Mouse (Mus musculus): Measurements from ENCODE around the gene Elovl6. TPM values are rescaled to one million over a fixed set of nuclear protein-coding genes. Genes with fewer than 3 reads are reported as not detected.

The Elovl6 gene
- polyA plus RNA-seq, 1 experiment from 2014 or later = 24.4 TPM

DNA sequence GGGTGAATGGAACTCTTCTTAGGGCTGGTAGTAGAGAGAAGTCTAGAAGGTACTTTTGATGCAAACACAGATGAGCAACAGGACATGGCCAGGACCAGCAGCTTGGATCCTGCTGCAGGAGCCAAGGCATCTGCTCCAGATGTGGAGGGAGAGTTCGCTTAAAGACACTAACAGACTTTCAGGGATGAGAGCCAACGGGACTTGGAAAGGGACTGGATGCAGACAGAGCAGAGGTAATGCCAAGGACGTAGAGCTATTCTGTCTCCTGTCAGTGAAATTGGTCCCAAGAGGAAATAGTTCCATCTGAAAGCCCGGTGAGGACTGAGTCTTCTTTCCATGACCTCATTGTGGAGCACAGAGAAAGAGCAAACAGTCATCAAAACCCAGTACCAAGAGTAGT, 95.1 kb downstream of the Elovl6 start:
- Histone ChIP-seq H3K36me3 (ENCODE audit: control insufficient read depth, insufficient read depth, low read length) (peaks cover 19% of the 10 kb centered on the region; the same call in 1 of the 2 replicates), H3K4me2 (ENCODE audit: low read length) (no peak overlapping the region), H3K4me1 (ENCODE audit: control insufficient read depth, insufficient read depth, low read length) (no peaks in the 10 kb centered on the region), H3K9me3 (replicated peaks; ENCODE audit: control insufficient read depth, low read length) (no peaks in the 10 kb centered on the region), H3K4me3 (ENCODE audit: low read depth, low read length) (no peak overlapping the region), H3K9ac (ENCODE audit: low read length) (no peak overlapping the region), H3K27me3 (replicated peaks; ENCODE audit: control insufficient read depth, insufficient read depth, low read length) (no peaks in the 10 kb centered on the region), H3K27ac (ENCODE audit: low read depth, low read length) (no peak overlapping the region)
- 91% methylated on average over 4 of the region's 4 CpGs for WGBS
- ATAC-seq (no peak), DNase-seq (ENCODE audit: low spot score) (no peak)

DNA sequence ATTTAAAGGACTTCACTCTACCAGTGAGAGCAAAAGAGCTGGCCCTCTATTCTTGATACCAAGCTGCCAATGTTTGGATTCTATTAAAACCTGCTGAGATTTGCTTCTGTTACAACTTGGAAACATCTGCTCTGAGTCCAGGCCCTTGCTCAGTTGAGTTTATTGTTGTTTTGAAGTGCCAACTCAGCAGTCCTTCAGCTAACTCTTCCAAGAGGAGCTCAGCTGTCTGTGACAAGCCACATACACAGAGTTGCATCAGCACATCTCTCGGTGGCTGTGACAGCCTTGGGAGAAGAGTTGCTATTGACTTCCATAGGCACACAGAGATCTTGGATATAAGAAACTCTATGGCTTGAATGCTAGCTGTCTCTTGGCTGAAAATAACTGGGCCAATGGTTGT, 98.9 kb downstream of the Elovl6 start:
- Histone ChIP-seq H3K27me3 (replicated peaks; ENCODE audit: control insufficient read depth, insufficient read depth, low read length) (no peaks in the 10 kb centered on the region), H3K4me2 (ENCODE audit: low read length) (no peak overlapping the region), H3K4me3 (ENCODE audit: low read depth, low read length) (no peak overlapping the region), H3K36me3 (ENCODE audit: control insufficient read depth, insufficient read depth, low read length) (peaks cover 26% of the 10 kb centered on the region), H3K9me3 (replicated peaks; ENCODE audit: control insufficient read depth, low read length) (no peaks in the 10 kb centered on the region), H3K27ac (ENCODE audit: low read depth, low read length) (no peak overlapping the region), H3K4me1 (ENCODE audit: control insufficient read depth, insufficient read depth, low read length) (no peaks in the 10 kb centered on the region), H3K9ac (ENCODE audit: low read length) (no peak overlapping the region)
- 92% methylated on average over 1 of the region's 1 CpGs for WGBS
- ATAC-seq (no peak), DNase-seq (ENCODE audit: low spot score) (peak; percentile 12)

DNA sequence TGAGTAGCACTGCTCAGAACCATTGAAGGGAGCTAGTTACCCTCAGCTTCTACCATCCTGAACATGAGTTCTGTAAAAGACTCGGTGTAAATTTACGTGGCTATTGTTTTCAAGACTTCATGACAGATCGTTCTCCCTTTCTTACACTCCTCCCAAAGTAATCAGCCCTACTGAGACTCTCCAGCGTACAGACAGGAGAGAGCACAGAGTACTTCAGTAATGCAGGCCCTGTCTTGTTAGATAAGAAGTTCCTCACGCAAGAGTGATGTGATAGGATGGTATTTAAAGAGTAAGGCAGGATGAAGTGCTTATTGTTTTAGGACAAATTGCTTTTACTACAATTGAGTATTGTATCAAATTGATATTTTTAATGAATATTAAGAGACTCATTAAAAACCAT, 99.7 kb downstream of the Elovl6 start:
- H3K4me1 ChIP-seq (ENCODE audit: control insufficient read depth, insufficient read depth, low read length) = no peaks in the 10 kb centered on the region

DNA sequence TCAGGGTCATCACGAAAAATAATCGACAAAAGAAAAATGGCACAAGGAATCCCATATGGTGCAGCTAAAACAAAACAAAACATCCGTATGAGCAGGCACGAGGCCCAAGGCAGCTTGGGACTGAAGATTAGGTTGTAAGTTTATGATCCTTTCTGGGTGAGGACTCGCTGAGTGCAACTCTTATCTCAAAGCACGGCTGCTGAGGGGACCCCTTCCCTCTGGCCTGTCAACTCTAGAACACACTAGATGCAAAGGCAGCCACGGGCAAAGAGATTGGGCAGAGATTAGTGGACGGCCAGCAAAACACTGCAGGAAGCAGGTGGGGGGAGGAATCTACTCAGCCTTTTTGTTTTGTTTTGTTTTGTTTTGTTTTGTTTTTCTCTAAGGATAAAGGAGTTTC, 101.4 kb downstream of the Elovl6 start:
- no peaks in the 10 kb centered on the region for H3K27me3 ChIP-seq (replicated peaks; ENCODE audit: control insufficient read depth, insufficient read depth, low read length)
- H3K36me3 ChIP-seq (ENCODE audit: control insufficient read depth, insufficient read depth, low read length) = peaks cover 28% of the 10 kb centered on the region
- WGBS = 73% methylated on average over 8 of the region's 8 CpGs
- ATAC-seq (no peak), DNase-seq (ENCODE audit: low spot score) (no peak)
- no peaks in the 10 kb centered on the region for H3K4me1 ChIP-seq (ENCODE audit: control insufficient read depth, insufficient read depth, low read length)
- H3K27ac ChIP-seq (ENCODE audit: low read depth, low read length) = no peak overlapping the region
- no peak overlapping the region for H3K4me2 ChIP-seq (ENCODE audit: low read length)
- no peak overlapping the region for H3K9ac ChIP-seq (ENCODE audit: low read length)
- no peak overlapping the region for H3K4me3 ChIP-seq (ENCODE audit: low read depth, low read length)
- H3K9me3 ChIP-seq (replicated peaks; ENCODE audit: control insufficient read depth, low read length) = no peaks in the 10 kb centered on the region

More for the DNA sequence above, 99.7 kb downstream of the Elovl6 start:
- Histone ChIP-seq H3K36me3 (ENCODE audit: control insufficient read depth, insufficient read depth, low read length) (peaks cover 26% of the 10 kb centered on the region), H3K4me2 (ENCODE audit: low read length) (no peak overlapping the region), H3K27ac (ENCODE audit: low read depth, low read length) (no peak overlapping the region), H3K9ac (ENCODE audit: low read length) (no peak overlapping the region), H3K27me3 (replicated peaks; ENCODE audit: control insufficient read depth, insufficient read depth, low read length) (no peaks in the 10 kb centered on the region), H3K4me3 (ENCODE audit: low read depth, low read length) (no peak overlapping the region), H3K9me3 (replicated peaks; ENCODE audit: control insufficient read depth, low read length) (no peaks in the 10 kb centered on the region)
- DNase-seq (ENCODE audit: low spot score) (no peak), ATAC-seq (no peak)
- WGBS = 93% methylated on average over 5 of the region's 5 CpGs

- Histone ChIP-seq H3K9me3 (replicated peaks; ENCODE audit: control insufficient read depth, low read length) (no peaks in the 10 kb centered on the region), H3K4me3 (ENCODE audit: low read depth, low read length) (no peak overlapping the region), H3K27me3 (replicated peaks; ENCODE audit: control insufficient read depth, insufficient read depth, low read length) (no peaks in the 10 kb centered on the region), H3K9ac (ENCODE audit: low read length) (no peak overlapping the region), H3K36me3 (ENCODE audit: control insufficient read depth, insufficient read depth, low read length) (peaks cover 19% of the 10 kb centered on the region), H3K4me2 (ENCODE audit: low read length) (no peak overlapping the region), H3K27ac (ENCODE audit: low read depth, low read length) (no peak overlapping the region), H3K4me1 (ENCODE audit: control insufficient read depth, insufficient read depth, low read length) (no peaks in the 10 kb centered on the region)
- ATAC-seq = peak; percentile 71
- 86% methylated on average over 11 of the region's 11 CpGs for WGBS
- peak; percentile 56 for DNase-seq (ENCODE audit: low spot score)
These were observed 102.2 kb downstream of the Elovl6 start for GRCm38 (mm10) chr3:129634260-129634901.

DNA sequence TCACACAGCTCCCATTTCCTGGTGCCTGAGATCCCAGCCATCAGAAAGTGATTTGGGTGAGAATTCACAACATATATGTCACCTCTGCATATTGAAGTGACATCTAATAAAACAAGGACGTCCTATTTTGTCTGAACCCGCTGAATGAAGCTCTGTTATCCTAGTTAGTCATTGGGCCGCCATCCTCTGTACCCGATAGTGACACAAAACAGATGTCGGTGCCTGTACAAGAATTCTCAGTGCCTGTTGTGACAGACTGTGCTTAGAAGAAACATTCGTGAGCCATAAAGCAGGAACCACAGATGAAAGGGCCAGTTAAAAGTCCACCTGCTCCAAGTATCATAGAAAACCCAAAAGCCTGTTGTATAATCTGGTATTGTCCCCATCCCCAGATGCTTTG, 105.3 kb downstream of the Elovl6 start:
- Histone ChIP-seq H3K36me3 (ENCODE audit: control insufficient read depth, insufficient read depth, low read length) (peaks cover 10% of the 10 kb centered on the region), H3K9ac (ENCODE audit: low read length) (no peak overlapping the region), H3K4me1 (ENCODE audit: control insufficient read depth, insufficient read depth, low read length) (peaks cover 8% of the 10 kb centered on the region; the same call in 1 of the 2 replicates), H3K9me3 (replicated peaks; ENCODE audit: control insufficient read depth, low read length) (no peaks in the 10 kb centered on the region), H3K4me3 (ENCODE audit: low read depth, low read length) (no peak overlapping the region), H3K4me2 (ENCODE audit: low read length) (no peak overlapping the region), H3K27ac (ENCODE audit: low read depth, low read length) (no peak overlapping the region), H3K27me3 (replicated peaks; ENCODE audit: control insufficient read depth, insufficient read depth, low read length) (no peaks in the 10 kb centered on the region)
- DNase-seq (ENCODE audit: low spot score) (no peak), ATAC-seq (no peak)
- 92% methylated on average over 6 of the region's 6 CpGs for WGBS

DNA sequence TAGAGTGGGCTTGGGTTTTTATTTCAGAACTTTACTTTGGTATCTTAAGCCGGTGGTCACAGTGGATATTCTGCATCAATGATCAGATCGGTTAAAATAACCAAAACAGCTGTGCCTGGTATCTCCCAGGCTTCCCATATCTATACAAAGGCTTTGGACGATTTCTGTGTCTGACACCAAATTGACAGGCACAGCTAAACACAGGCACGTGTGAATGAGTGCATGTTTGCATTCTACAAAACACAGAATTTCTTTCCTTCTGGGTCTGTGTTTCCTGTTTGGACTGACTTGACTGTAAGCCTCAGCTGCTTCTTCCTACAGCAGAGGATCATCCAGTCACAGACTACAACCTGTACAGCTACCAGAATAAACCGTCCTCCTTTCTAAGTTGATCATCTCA, 107.5 kb downstream of the Elovl6 start:
- H3K4me3 ChIP-seq (ENCODE audit: low read depth, low read length) = no peak overlapping the region
- no peaks in the 10 kb centered on the region for H3K27me3 ChIP-seq (replicated peaks; ENCODE audit: control insufficient read depth, insufficient read depth, low read length)
- H3K9ac ChIP-seq (ENCODE audit: low read length) = no peak overlapping the region
- no peak overlapping the region for H3K4me2 ChIP-seq (ENCODE audit: low read length)
- 0 out of 2 replicates have a peak, but pooled peaks cover 3% of the 10 kb centered on the region for H3K36me3 ChIP-seq (ENCODE audit: control insufficient read depth, insufficient read depth, low read length)
- no peak overlapping the region for H3K27ac ChIP-seq (ENCODE audit: low read depth, low read length)
- WGBS = 67% methylated on average over 5 of the region's 5 CpGs
- no peak for DNase-seq (ENCODE audit: low spot score)
- no peaks in the 10 kb centered on the region for H3K9me3 ChIP-seq (replicated peaks; ENCODE audit: control insufficient read depth, low read length)
- H3K4me1 ChIP-seq (ENCODE audit: control insufficient read depth, insufficient read depth, low read length) = peaks cover 8% of the 10 kb centered on the region; the same call in 1 of the 2 replicates
- ATAC-seq = no peak

DNA sequence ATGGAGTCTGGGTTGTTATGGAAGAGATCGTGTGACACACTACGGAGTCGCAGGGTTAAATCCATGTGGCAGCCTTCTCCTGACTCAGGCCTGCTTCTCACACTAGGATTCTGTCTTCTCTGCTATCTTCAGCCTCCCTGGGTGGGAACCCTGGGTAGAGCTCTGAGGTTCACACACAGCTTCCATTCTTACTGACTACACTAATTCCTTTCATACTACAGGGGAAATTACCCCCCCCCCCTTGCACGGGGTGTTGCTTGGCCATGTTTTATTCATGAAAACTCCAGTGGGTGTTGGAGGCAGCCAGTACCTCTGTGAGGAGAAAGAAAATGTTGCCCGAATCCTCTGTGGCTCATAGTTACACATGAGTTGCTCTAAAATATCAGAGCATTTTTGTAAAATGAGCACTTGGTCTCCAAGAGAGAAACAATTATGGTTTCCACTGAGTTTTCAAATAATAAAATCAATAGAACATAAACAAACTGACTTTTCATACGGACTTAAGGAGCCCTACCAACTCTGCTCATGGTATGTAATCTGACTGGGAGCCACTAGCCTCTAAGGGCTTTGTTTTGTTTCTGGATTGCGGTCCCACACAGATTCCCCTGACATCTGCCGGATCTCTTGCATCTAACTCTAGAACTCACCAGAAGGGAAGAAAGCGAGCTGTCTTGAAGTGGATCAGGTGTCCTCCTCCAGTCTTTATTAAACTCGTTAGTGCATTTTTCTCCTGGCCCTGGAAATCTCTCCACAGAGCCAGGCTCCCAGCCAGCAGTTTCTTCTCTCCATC, 108.3 kb downstream of the Elovl6 start:
- Histone ChIP-seq H3K4me1 (ENCODE audit: control insufficient read depth, insufficient read depth, low read length) (peaks cover 8% of the 10 kb centered on the region; the same call in 1 of the 2 replicates), H3K36me3 (ENCODE audit: control insufficient read depth, insufficient read depth, low read length) (0 out of 2 replicates have a peak, but pooled peaks cover 3% of the 10 kb centered on the region), H3K9ac (ENCODE audit: low read length) (no peak overlapping the region), H3K27me3 (replicated peaks; ENCODE audit: control insufficient read depth, insufficient read depth, low read length) (no peaks in the 10 kb centered on the region), H3K4me3 (ENCODE audit: low read depth, low read length) (no peak overlapping the region), H3K9me3 (replicated peaks; ENCODE audit: control insufficient read depth, low read length) (no peaks in the 10 kb centered on the region), H3K27ac (ENCODE audit: low read depth, low read length) (no peak overlapping the region; the same call in 1 of the 2 replicates), H3K4me2 (ENCODE audit: low read length) (no peak overlapping the region)
- ATAC-seq = peak; percentile 88
- 35% methylated on average over 10 of the region's 10 CpGs for WGBS
- peak; percentile 62 for DNase-seq (ENCODE audit: low spot score)

DNA sequence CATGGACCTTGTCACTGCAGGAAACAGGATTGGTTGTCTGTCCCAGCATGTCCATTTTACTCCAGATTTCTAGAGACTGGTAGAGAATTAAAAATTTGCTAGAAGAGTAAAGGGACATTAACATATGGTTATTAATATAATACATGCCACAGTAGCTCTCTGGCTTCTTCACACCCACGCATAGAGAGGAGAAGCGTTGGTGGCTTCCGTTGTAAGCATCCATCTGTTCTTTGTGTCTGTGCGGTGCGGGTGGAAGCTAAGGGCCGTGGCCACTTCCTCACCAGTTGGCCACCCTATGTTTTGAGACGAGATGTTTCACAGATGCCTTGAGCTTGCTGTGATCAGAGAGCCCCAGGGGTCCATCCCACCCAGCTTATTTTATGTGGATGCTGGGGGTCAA, 109.5 kb downstream of the Elovl6 start:
- Histone ChIP-seq H3K27me3 (replicated peaks; ENCODE audit: control insufficient read depth, insufficient read depth, low read length) (no peaks in the 10 kb centered on the region), H3K4me2 (ENCODE audit: low read length) (no peak overlapping the region), H3K4me1 (ENCODE audit: control insufficient read depth, insufficient read depth, low read length) (peaks cover 8% of the 10 kb centered on the region; the same call in 1 of the 2 replicates), H3K27ac (ENCODE audit: low read depth, low read length) (no peak overlapping the region), H3K4me3 (ENCODE audit: low read depth, low read length) (no peak overlapping the region), H3K36me3 (ENCODE audit: control insufficient read depth, insufficient read depth, low read length) (0 out of 2 replicates have a peak, but pooled peaks cover 3% of the 10 kb centered on the region), H3K9ac (ENCODE audit: low read length) (no peak overlapping the region), H3K9me3 (replicated peaks; ENCODE audit: control insufficient read depth, low read length) (no peaks in the 10 kb centered on the region)
- ATAC-seq = no peak
- WGBS = 88% methylated on average over 7 of the region's 7 CpGs
- no peak for DNase-seq (ENCODE audit: low spot score)

Data from forebrain, embryonic 14.5 days (tissue).